Mouse (Mus musculus): ENCODE results near the gene Cmtm7.
"Not testable (repeated sequence)": the region's sequence is repeated elsewhere in the genome, so short reads cannot be mapped to it uniquely, and the experiment has no call there.

The Cmtm7 gene

DNA sequence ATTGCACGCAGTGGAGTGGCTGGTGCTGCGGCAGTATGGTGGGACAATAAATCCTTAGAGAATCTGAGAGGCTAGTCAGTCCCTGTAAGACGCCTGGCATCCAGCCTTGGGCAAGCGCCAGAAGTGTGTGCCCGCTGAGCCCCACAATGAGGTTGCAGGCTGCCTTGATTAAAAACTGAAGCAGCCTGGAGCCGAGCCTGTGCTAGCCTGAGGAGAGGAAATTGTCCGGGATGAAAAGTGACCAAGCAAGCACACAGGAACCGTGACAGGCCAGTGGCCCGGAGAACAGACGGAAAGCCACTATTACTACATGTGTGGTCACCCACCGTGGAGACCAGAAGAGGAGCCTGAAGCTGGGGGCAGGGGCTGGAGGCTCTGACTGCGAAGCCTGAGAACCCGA is 14.6 kb downstream of the Cmtm7 start:
- peak; percentile 46 for DNase-seq (ENCODE audit: low read depth, low spot score)

DNA sequence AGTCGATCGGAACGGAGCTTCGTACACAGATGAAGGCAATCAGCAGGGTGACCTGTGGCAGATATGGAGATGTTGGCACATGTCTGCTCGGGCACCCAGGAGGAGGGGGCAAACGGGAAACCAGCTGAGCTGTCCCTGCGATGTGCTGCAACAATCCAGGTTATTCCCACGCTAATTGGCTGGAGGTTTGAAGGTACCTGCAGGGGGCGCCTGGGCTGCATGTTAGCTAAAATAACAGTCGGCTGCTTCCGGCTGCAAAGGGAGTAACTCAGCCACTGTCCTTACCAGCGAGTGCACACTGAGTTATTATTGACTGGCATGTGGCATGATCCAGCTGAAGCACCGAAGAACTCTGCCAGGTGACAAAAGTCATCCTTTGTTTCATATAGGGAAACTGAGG is 18.3 kb downstream of the Cmtm7 start:
- DNase-seq (ENCODE audit: low read depth, low spot score) = no peak

DNA sequence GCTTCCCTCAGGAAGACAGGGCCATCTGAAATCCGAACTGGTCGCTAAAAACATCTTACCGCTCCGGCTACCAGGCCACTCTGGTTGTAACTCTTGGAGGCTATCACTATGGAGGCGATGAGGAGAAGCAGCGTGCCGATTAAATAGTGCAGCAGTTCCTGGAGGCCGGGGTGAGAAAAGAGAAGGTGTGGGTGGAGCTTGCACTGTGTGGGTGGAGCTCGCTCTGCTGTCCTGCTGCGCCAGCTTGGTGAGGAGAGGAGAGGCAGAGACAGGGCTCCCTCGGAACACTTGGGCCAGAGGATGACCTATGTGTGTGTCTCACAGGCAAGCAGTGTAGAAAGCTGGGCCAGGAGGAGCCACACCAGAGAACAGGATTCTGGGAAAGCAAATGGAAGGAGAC is 19.8 kb downstream of the Cmtm7 start:
- no peak for DNase-seq (ENCODE audit: low read depth, low spot score)

DNA sequence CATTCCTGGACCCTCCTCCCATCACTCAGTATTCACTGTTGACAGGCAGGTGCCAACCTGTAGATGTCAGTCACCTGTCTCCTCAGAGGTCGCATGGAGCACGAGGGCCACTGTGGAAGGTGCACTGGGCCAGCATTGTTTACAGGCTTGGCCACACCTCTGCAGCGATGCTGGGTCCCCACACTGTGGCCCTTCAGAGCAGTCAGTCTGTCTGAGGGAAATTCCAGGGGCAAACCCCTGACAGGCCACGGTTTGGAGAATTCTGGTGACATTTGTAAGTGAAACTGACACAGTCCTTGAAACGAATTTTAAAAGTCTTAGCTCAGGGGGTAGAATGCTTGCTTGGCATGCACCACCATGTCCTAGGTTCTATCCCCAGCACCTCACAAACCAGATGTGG is 21.3 kb downstream of the Cmtm7 start:
- DNase-seq (ENCODE audit: low read depth, low spot score) = no peak

DNA sequence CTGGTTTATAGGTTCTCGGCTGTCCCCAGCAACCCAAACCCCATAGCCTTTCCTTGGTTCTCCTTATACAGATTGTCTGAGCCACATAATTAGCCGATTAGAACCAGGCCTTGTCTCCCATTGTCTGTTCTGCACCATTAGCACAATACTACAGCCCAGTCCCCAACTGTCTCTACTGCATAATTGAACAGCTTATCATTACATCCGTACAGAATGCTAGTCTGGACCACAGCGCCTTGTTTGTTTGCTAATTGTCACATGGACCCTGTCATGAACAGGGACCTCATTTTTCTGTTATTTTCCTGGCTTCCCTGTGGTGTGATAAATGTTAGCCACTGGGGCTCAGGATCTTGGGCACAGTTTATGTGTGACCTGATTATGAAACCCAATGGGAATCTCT is 21.8 kb downstream of the Cmtm7 start:
- no peak for DNase-seq (ENCODE audit: low read depth, low spot score)

DNA sequence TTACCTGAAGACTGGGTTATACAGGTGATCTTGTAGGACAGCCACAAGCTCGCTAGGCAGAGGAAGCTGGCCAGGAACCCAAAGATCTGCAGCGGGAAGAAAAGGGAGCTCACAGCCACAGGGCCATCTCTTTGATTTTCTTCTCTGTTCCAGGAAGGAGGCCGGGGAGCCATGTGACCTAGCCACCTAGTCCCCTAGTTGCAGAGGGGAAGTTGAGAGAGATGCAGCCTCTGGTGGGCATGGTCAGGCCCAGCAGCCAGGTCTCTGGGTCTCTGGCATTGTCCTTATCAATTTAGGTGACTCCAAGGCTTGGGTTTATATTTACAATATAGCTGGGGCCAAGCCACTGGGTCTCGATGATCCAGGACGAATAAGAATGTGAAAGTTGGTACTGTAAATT is 22.9 kb downstream of the Cmtm7 start:
- DNase-seq (ENCODE audit: low read depth, low spot score) = no peak

DNA sequence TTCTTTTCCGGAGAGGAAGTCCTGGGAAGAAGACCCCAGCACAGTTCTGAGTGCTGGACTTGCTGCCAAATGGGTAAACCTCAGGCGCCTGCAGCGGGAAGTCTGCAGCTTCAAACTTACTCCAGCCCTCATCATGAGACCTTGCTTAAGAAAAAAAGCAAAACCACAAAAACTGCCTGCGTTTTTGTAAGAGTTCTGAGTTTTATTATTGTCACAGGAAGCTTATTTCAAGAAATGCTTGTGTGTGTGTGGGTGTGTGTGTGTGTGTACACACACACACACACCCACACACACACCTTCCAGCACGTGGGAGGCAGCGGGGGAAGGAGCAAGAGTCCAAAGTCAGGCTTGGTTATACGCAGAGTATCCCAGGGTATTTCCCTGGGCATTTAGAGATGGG is 23.4 kb downstream of the Cmtm7 start:
- no peak for DNase-seq (ENCODE audit: low read depth, low spot score)

DNA sequence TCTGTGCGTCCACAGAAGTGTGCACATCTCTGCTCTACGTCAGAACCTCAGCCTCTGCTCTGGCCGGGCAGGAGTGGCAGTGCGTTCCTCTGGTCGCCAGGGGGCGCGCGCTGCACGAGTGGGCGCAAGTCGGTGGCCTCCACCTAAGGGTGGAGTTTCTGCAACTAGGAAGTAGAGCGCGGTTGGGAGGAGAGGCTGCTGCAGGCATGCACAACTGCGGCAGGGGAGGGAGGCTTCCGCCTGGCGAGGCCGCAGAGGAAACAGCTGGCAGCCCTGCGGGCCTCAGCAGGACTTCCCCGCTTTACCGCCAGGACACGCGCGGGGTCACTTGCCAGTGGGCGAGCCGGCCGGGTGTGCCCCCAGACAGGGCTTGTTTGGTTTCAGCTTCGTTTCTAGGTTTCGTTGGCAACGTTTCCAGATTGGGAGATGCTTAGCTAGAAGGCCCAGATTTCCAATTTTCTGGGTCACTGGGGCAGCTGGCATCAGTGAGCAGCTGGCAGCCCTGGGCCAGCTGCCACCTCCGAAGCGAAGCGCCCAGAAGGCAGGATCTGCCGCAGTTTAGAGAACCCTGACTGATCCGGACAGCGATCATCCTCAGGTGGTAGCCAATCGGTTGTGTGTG is 28.7 kb downstream of the Cmtm7 start:
- peak; percentile 46 for DNase-seq (ENCODE audit: low read depth, low spot score)

DNA sequence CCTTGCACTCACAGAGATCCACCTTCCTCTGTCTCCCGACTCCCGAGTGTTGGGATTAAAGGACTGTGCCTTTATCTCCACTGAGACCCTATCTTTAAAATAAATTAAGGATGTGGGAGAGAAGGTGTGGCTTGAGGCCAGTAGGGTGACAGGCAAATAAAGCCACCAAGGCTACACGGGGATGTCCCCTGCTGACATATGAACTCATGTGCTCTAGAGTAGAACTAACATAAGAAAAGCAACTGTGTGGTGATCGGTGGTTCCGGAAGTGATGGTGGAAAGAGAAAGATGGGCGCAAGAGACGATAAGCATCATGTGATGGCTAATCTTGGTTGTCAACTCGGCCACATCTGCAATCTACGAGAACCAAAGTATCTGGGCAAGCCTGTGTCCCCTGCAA is 29.3 kb downstream of the Cmtm7 start:
- no peak for DNase-seq (ENCODE audit: low read depth, low spot score)

DNA sequence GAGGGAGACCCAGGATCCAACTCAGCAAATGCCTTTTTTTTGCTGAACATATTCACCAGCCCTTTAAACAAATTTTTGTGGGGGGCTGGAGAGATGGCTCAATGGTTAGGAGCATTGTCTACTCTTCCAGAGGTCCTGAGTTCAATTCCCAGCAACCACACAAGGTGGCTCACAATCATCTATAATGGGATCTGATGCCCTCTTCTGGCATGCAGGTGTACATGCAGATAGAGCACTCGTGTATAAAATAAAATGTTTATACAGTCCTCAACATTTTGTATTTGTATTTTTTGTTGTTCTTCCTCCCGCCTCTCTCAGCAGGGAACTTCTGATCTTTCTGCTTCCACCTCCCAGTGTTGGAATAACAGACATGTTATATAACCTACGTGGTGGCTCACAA is 30.1 kb downstream of the Cmtm7 start:
- no peak for DNase-seq (ENCODE audit: low read depth, low spot score)

DNA sequence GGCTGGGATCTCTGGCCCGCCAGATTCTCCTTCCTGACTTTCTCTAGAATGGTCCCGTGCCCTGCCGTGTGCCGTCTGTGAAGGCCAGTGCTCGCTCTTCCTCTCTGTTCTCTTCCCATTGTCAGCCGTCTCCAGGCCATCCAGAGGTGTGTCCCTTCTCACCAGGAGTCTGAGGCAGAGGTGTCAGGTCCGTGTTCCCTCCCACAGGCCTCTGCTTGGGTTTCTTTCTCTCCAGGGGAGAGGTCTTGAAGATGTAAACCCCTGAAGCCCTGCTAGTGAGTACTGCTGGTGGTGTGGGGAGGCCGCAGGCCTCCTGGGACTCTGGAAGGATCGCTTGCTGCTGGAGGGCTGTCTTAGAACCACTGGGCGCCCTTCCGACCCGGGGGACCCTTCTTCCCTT is 34.2 kb downstream of the Cmtm7 start:
- no peak for DNase-seq (ENCODE audit: low read depth, low spot score)

DNA sequence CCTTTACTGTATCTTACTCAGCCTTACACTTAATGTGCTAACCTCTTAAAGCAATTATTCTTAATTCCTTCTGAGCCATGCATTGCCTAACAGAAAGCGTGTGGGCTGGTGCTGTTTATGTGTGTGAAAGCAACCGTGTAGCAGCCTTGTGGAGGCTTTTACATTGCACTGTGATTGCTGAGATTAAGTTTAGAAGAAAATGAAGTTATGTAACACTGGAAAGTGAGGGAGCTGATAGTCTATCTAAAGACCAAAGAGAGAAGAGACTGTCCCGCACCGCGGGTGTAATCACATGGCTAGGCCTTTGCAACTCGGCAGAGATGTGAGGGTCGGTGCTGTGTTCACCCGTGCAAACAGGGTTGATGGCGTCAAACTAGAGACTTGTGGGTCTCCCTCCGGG is 34.6 kb downstream of the Cmtm7 start:
- no peak for DNase-seq (ENCODE audit: low read depth, low spot score)

DNA sequence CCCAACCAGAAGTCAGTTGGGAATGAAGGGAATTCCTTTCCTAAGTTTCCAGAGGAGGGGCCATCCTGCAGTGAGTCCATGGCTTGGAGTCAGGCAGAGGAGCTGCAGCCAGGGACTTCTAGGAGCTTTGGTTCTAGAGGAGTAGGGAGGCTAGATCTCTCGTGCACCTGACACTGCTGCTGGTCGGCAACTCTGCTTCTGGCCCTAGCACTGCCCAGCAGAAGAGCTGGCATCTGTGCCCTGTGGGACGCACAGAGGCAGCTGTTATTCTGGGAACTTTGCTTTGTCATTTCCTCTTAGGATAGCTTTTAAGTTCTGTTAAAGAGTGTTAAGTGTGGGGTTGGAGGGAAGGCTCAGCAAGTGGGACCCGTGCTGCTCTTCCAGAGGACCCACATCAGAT is 36.0 kb downstream of the Cmtm7 start:
- DNase-seq (ENCODE audit: low read depth, low spot score) = no peak

DNA sequence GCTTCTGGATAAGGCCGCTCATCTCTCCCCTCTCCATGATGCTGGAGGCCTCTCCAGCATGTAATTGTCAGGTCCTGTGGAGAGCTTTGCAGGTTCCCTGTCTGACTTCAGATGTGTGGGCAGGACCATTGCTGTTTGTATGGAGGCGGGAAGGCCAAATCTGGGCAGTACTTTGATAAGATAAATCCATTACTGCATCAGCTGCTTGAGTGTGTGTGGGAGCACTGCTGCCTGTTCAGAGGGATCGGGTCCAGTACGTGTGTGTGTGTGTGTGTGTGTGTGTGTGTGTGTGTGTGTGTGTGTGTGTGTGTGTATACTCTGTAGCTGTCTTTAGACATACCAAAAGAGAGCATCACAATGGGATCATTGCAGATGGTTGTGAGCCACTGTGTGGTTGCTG is 36.5 kb downstream of the Cmtm7 start:
- DNase-seq (ENCODE audit: low read depth, low spot score) = no peak

DNA sequence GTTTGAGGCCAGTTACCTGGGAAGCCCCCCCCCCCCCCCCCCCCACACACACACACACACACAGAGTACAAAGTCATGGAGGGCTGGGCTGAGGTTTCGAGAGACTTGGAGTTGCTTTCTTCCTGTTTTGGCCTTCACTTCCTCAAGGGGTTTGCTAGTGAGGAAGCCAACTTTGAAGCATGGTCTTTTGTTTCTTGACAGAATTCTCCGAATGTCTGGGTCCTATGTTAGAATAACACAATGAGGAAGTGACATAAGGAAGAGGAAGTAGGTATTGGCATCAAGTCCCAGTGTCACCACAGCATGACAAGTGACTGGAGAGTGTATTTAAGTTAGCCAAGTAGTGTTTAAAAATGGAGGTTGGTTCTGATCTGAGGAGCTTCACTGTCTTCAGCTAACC is 38.9 kb downstream of the Cmtm7 start:
- DNase-seq (ENCODE audit: low read depth, low spot score) = no peak

DNA sequence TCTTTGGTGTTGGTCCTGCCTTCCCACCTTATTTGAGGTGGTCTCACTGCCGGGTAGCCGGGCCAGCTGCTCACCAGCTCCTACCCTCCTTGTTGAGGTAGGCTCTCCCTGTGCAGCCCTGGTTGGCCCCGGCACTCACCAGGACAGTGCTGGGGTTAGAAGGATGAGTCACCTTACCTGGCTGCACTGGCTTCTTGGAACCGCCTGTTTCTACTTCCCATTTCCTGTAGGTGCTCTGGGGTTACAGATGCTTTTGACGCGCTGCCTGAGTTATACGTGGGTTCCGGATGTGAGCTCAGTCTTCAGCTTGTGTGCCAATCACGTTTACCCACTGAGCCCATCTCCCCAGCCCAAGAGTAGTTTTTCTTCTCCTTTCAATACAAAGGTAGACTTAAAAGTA is 41.3 kb downstream of the Cmtm7 start:
- DNase-seq (ENCODE audit: low read depth, low spot score) = no peak

DNA sequence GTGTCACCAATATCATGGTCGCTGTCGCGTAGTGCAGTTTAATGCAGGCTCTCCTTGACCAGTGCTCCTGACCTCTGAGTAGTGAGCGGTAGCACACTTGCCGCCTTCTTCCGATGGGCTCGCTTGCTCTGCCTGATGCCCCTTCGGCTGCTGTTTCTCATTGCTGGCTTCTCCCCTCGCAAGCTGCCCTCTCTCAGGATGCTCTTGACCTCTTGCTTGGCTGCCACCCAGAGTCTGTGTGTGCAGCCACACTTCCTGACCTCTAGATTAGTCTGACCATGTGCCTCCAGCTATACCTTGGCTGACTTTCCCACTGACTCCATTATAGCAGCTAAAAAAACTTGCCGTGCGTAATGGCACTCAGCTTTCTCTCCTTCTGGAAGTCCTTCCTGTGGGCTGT is 45.2 kb downstream of the Cmtm7 start:
- no peak for DNase-seq (ENCODE audit: low read depth, low spot score)

DNA sequence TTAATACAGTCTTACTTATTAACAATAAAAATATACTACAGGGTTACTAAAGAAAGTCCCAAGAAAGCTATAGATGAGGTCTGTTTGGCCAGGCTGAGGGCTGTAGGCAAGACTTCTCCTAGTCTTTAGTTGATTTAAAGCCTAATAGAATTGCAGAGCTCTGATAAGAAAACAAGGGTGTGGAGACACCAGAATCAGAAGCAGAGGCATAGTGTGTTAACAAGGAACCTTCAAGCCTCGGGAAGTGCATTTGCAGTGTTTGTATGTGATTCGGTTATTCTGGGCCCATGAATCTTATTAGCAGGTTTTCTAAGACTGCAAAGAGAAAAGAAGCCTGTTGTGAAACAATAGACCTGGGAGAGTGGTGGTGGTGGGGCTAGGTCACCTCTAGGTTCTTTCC is 48.4 kb downstream of the Cmtm7 start:
- no peak for DNase-seq (ENCODE audit: low read depth, low spot score)

DNA sequence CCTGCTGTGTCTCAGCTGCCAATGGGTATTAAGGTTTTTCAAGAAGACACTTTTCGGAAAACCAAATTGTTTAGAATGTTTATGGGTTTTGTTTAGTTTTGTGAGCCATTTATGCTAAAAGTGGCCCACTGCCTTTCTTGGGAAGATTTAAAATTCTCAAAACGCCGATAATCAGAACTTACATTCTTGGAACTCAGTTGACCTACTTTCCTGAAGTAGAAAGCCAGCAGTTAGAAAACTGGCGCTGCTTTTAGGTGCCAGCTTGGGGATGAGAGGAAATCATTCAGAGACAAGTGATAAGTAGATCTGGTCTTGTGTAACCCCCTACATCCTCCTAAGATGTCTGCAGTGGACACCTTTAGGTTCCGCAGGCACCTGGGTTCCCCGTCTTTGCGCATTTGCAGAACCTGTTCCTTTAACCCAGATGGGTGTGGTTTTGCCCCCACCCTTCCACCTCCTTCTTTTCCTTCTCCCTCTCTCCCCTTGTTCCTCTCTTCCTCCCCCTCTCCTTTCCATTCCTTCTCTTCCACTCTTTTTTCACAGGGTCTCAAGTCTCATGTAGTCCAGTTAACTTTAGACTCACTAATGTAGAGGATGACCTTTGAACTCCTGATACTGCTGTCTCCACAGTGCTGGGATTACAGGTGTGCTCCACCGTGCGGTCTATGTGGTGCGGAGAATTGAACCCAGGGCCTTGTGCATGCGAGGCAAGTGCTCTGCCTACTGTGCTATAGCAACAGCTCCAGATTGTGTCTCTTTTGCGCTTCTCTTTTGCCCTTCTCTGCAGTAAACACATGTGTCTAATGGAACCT is 49.6 kb downstream of the Cmtm7 start:
- no peak for DNase-seq (ENCODE audit: low read depth, low spot score)

DNA sequence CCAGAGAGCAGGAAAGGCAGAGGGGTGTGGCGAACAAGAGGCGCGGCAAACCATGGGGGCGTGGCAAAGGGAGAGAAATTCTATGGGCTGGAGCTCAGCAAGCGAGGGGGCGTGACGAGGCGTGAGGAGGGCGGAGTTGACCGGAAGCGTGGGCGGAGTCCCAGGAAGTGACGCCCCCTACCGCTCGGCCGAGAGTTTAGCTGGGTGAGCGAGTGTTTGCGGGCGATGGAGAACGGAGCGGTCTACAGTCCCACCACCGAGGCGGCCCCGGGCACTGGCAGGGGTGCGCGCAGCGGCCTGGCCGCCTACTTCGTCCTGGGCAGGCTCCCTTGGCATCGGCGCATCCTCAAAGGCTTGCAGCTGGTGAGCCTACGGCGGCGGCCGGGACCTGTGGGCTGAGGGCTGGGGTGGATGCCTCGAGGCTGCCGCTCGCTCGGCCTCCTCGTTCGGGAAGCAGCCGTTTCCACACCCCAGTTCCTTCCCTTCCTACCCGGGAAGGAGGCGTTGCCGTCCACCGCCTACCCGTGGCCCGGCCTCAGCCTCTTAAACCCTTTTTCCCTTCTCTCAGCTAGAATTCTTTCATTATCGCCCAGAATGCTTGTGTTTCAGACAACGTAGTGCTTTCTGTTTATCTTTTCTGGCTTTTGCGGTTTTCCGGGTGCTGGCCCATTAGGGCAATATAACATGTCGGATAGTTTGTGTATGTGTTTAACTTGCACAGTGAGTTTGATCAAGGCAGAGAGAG is 50.5 kb downstream of the Cmtm7 start, which contains the start of gene Cmtm6:
Gene Cmtm6, plus strand, starts transcription at position 106 of the 745 bp plus-strand sequence.
- DNase-seq (ENCODE audit: low read depth, low spot score) = peak; percentile 80

DNA sequence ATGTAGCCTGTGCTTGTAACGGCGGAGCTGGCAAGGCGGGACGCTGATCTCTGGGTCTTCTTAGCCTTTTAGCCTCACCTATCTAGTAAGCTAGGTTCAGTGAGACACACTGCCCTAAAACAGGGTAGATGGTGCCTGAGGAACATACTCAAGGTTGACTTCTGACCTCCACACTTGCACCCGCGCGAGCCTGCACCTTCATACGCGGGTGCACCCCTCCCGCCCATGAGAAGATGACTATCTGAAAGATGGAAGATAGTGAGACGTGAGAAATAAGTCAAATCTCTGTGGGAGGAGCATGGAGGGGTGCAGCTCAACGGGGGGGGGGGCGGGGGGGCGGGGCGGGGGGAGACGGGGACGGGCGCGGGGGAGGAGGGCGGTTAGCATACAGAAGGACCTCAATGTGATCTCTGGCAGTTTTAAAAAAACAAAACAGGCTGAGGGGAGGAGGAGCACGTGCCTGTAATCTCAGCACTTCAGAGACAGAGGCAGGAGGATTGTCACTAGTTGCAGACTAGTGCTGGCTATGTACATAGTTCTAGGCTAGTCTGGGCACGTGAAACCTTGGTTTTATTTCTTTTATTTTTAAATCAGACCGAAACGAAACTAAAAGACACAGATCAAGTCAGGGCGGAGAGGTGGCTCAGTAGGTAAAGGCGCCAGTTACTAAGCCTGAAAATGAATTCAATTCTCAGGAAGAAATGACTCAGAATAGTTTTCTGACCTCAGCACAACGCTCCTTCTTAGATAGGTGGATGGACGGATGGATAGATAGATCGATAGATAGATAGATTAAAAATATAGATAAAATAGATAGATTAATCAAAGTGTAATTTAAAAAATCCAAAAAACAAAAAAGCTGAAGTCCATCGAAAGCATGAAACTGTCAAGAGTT is 51.5 kb downstream of the Cmtm7 start:
- no peak for DNase-seq (ENCODE audit: low read depth, low spot score)

DNA sequence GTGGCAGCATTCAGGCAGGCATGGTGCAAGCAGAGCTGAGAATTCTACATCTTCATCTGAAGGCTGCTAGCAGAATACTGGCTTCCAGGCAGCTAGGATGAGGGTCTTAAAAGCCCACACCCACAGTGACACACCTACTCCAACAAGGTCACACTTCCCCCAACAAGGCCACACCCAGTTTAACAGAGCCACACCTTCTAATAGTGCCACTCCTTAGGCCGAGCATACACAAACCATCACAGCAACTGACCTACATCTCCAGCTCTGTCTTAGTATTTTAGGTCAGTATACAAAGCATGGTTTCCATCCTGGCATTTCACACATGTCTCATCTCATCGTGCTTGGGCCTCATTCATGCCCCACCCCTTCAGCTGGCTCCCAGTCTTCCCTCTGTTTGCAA is 53.2 kb downstream of the Cmtm7 start:
- not testable (repeated sequence) for DNase-seq (ENCODE audit: low read depth, low spot score)
